Mouse (Mus musculus): ENCODE data around the gene Cdh3. TPM values are rescaled to one million over a fixed set of nuclear protein-coding genes. Genes with fewer than 3 reads are reported as not detected.
A peak's percentile ranks its signal among the peaks of the same experiment; 100 is the strongest.
"Not testable (repeated sequence)": the region's sequence is repeated elsewhere in the genome, so short reads cannot be mapped to it uniquely, and the experiment has no call there.

Gene Cdh3
- polyA plus RNA-seq, 1 experiment from 2014 or later: 37.7 TPM

DNA sequence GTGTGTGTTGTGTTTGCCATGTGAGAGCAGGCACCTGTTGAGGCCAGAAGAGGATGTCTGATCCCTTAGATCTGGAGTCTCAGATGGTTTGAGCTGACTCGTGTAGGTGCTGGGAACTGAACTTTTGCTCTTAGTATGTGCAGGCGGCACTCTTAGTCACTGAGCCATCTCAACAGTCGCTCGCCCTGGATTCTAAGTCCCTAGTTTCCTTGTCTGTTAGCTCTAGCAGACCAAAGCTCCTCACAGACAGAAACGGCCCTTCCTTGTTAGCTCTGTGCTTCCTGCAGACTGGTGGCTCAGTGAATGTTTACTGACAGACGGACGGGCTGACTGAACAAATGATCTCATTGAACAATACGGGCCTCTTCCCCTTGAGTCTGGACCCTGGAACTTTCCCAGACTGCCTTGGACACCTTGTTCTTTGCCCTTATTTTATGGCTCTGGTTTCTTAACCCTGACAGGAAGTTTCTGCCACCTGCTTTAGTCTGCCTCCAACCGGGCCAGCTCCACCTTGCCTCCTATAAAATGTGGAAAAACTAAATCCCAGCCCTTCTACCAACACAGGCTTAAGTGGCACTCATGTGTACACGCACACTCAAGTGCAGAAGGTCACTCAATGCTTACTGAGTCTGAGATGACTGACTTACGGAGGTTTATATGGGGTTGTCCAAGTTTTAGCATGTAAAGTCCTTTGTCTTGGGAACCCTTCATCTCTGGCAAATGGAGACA is 74.4 kb downstream of the Cdh3 start:
- Histone ChIP-seq H3K4me1 (peaks cover 3% of the 10 kb centered on the region; the same call in 1 of the 2 replicates), H3K36me3 (no peaks in the 10 kb centered on the region), H3K9me3 (no peaks in the 10 kb centered on the region), H3K27me3 (ENCODE audit: insufficient read depth, poor library complexity, severe bottlenecking) (no peaks in the 10 kb centered on the region), H3K27ac (no peak overlapping the region), H3K4me3 (no peak overlapping the region)
- DNase-seq (ENCODE audit: low spot score): no peak
- 68% methylated on average over 11 of the region's 11 CpGs for WGBS

DNA sequence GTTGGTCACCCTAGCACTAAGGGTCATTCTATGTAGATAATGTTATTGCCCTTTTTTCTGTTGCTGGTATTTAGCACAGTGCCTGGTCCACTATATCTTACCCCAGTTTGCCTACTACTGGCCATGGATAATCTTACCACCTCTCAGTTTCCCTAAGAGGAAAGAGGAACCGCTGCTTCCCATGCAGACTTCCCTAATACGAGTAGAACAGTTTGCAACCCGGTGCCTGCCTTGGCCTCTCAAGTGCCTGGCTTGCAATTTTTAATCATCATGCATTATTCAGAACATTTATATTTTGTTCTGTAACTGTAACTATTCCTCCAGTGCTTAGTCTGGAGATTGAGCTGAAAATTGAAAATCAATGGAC is 75.0 kb downstream of the Cdh3 start:
- H3K27me3 ChIP-seq (ENCODE audit: insufficient read depth, poor library complexity, severe bottlenecking): no peaks in the 10 kb centered on the region
- H3K4me1 ChIP-seq: peaks cover 3% of the 10 kb centered on the region; the same call in 1 of the 2 replicates
- 76% methylated on average over 3 of the region's 3 CpGs for WGBS
- no peak overlapping the region for H3K4me3 ChIP-seq
- no peak for DNase-seq (ENCODE audit: low spot score)
- H3K27ac ChIP-seq: no peak overlapping the region
- H3K9me3 ChIP-seq: no peaks in the 10 kb centered on the region
- no peaks in the 10 kb centered on the region for H3K36me3 ChIP-seq

DNA sequence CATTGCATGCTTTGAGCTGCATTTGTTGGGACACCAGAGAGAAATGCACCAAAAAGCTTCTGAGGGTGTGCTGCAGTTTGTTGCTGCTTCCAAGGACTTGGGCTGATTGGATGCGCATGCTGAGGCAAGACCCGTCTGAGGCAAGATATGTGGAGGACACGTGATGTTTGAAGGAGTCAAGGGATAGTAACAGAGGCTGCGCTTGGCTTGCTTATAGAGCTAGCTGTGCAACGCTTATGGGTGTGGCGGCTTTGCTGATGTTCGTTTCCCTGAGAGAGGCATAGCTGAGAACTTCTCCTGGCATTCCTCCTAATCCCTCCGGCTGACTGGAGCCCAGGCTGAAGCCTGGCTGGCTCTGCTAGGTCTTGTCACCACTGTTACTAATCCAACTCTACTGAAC is 76.2 kb downstream of the Cdh3 start:
- Histone ChIP-seq H3K9me3 (no peaks in the 10 kb centered on the region), H3K36me3 (no peaks in the 10 kb centered on the region), H3K27me3 (ENCODE audit: insufficient read depth, poor library complexity, severe bottlenecking) (no peaks in the 10 kb centered on the region), H3K4me1 (peaks cover 3% of the 10 kb centered on the region; the same call in 1 of the 2 replicates), H3K4me3 (no peak overlapping the region), H3K27ac (no peak overlapping the region)
- WGBS: 81% methylated on average over 8 of the region's 8 CpGs
- DNase-seq (ENCODE audit: low spot score): no peak

DNA sequence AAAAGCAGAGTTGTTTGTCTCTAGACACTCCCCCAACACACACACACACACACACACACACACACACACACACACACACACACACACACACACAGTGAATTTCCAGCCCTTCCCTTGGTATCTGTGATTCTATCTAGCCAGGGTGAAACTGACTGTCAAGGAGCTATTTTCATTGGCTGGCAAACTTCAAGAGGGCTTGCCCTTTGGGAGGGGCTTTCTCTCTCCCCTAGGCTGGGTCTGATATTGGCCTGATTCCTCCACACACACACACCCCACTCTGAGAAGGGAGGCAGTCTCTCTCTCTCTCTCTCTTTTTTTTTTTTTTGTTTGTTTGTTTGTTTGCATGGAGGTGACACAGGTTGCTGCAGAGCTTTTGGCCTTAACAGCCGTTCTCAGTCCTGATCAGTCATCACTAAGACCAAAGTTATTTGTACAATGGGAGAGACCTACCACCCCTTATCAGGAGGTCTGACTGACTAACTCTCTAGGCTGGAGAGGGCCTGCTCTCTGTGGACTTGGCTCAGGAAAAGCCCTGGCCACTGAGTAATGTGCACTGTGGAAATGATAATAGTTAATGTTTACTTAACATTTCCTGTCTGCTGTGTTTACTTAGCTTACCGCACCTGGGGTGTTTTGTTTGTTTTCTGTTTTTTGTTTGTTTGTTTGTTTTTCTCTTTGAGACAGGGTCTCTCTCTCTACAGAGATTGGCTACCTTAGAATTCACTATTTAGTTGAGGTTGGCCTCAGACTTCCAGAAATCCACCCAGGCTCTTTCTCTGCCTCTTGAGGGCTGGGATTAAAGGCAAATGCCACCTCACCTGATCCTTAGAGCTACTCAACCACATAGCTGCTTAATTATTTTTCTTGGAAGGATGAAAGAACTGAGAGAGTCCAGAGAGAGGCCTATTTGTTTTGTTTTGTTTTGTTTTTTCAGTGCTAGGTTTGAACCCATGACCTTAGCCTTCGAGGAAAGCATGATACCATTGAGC is 78.0 kb downstream of the Cdh3 start:
- Histone ChIP-seq H3K9me3 (no peaks in the 10 kb centered on the region), H3K4me1 (peaks cover 3% of the 10 kb centered on the region; the same call in 1 of the 2 replicates), H3K4me3 (no peak overlapping the region), H3K27me3 (ENCODE audit: insufficient read depth, poor library complexity, severe bottlenecking) (no peaks in the 10 kb centered on the region), H3K27ac (0 out of 2 replicates have a peak overlapping the region, but pooled peaks have one; percentile 10), H3K36me3 (no peaks in the 10 kb centered on the region)
- 36% methylated on average over 3 of the region's 3 CpGs for WGBS
- no peak for DNase-seq (ENCODE audit: low spot score)

DNA sequence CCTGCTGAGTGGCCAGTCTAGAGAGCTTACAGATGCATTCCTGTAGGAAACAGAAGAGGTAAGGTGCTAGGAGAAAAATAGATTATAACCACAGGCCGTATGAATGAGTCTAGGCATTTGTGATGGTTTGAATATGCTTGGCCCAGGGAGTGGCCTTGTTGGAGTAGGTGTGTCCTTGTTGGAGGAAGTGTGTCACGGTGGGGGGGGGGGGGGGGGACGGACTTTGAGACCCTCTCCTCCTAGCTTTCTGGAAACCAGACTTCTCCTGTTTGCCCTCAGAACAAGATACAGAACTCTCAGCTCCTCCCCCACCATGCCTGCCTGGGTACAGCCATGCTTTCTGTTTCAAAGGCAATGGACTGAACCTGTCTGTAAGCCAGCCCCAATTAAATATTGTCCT is 81.8 kb downstream of the Cdh3 start:
- Histone ChIP-seq H3K27me3 (ENCODE audit: insufficient read depth, poor library complexity, severe bottlenecking) (no peaks in the 10 kb centered on the region), H3K4me1 (peaks cover 3% of the 10 kb centered on the region; the same call in 1 of the 2 replicates), H3K27ac (no peak overlapping the region), H3K9me3 (no peaks in the 10 kb centered on the region), H3K4me3 (no peak overlapping the region), H3K36me3 (no peaks in the 10 kb centered on the region)
- no peak for DNase-seq (ENCODE audit: low spot score)
- 66% methylated on average over 3 of the region's 3 CpGs for WGBS

DNA sequence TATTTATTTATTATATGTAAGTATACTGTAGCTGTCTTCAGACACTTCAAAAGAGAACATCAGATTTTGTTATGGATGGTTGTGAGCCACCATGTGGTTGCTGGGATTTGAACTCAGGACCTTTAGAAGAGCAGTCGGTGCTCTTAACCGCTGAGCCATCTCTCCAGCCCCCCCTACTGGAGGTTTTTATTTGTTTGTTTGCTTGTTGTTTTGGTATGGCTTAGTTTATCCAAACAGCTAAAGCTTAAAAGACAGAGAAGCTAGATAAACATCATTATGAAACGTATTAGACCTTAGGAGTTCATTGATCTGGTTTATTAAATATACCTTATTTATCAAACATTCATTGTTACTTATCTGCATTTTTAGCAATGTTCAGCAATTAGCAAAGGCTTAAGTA is 84.9 kb downstream of the Cdh3 start:
- not testable (repeated sequence) for H3K4me1 ChIP-seq; H3K9me3 ChIP-seq; H3K27ac ChIP-seq; H3K36me3 ChIP-seq; H3K4me3 ChIP-seq; DNase-seq (ENCODE audit: low spot score)
- peaks cover 10% of the 10 kb centered on the region; the same call in 1 of the 2 replicates for H3K27me3 ChIP-seq (ENCODE audit: insufficient read depth, poor library complexity, severe bottlenecking)
- WGBS: 93% methylated on average over 3 of the region's 3 CpGs

DNA sequence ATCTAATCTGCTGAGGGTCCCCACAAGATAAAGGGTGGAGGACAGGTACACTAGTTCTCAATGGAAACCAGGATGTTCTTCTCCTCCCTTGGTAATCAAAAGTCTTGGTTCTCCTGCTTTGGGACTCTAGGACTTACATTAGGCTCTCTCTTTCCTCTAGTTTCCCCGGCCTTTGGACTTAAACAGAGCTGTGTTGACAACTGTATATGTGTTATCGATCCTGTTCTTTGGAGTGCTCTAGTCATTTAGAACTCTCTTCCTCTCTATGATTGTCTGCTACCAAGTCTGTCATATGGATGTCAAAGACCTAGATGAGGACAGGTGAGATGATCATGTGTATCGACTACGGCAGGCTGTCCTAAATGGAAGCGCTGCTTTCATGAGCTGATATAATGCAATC is 86.4 kb downstream of the Cdh3 start:
- H3K4me1 ChIP-seq: no peaks in the 10 kb centered on the region
- WGBS: 91% methylated on average over 5 of the region's 5 CpGs

DNA sequence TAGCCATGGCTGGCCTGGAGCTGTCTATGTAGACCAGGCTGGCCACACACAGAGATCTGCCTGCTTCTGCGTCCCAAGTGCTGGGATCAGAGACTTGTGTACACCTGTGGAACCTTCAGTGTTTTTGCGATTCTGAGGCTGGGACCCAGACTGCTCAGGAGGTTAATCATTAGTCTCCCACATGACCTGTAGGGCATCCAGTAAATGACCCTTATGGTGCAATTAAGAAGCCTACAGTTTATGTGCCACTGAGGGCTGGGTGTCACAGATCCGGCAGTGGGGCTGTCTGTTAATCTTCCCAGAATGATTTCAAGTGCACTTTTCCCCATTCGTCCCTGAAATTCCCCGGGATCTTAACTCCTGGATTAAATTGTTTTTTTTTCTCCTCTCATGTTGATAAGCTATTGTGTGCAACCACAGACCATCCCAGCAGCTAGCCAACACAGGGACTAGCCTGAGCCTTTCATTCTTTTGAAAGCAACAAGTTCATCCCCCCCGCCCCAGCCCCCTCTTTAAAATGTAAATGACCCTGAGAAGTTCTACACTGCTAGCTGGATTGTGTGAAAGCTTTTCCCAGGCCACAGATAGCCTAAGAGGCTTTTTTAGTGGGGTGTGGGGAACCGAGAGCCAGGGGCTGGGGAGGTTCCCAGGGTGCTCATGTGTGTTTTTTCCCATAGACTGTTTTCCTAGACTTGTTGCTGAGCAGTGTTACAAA is 88.7 kb downstream of the Cdh3 start:
- H3K9me3 ChIP-seq: no peaks in the 10 kb centered on the region
- H3K27ac ChIP-seq: no peak overlapping the region
- H3K36me3 ChIP-seq: no peaks in the 10 kb centered on the region
- H3K4me1 ChIP-seq: peaks cover 14% of the 10 kb centered on the region
- 30% methylated on average over 7 of the region's 7 CpGs for WGBS
- H3K27me3 ChIP-seq (ENCODE audit: insufficient read depth, poor library complexity, severe bottlenecking): peaks cover 48% of the 10 kb centered on the region
- H3K4me3 ChIP-seq: no peak overlapping the region
- DNase-seq (ENCODE audit: low spot score): no peak

More for the DNA sequence above, 86.4 kb downstream of the Cdh3 start:
- Histone ChIP-seq H3K27ac (no peak overlapping the region), H3K27me3 (ENCODE audit: insufficient read depth, poor library complexity, severe bottlenecking) (peaks cover 25% of the 10 kb centered on the region), H3K4me3 (no peak overlapping the region), H3K9me3 (no peaks in the 10 kb centered on the region), H3K36me3 (no peaks in the 10 kb centered on the region)
- no peak for DNase-seq (ENCODE audit: low spot score)

DNA sequence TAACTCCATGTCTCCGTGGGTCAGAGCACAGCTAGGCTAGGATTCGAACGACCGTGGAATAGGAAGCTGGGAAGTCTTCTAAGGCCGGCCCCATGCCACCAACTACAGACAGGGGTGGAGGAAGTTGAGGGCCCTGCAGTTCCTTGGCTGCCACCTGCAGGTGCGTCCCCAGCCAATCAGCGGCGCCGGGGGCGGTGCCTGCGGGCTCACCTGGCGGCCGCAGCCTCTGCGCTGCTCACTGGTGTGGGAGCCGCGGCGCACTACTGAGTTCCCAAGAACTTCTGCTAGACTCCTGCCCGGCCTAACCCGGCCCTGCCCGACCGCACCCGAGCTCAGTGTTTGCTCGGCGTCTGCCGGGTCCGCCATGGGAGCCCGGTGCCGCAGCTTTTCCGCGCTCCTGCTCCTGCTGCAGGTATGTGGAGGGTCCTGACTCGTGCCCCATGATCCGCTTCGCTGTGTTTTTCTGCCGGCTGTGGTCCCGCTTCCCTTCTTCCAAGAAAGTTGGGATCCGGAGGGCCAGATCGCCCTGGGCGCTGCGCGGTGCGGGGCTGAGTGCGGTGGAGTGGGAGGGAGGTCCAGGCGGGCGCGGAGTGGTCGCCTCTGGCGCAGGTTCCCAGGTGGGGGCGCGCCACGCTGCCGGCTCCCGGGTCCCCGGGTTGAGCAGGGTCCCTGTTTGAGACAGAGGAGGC is 92.6 kb downstream of the Cdh3 start, which contains the start of gene Cdh1:
Cdh1 (plus strand) TSS at position 221 of the 689 bp plus-strand sequence.
- no peaks in the 10 kb centered on the region for H3K9me3 ChIP-seq
- no peaks in the 10 kb centered on the region for H3K36me3 ChIP-seq
- WGBS: 1% methylated on average over 53 of the region's 53 CpGs
- peak within 1 kb of the TSS; percentile 3; the same call in 1 of the 2 replicates for H3K27ac ChIP-seq
- H3K4me3 ChIP-seq: peak within 1 kb of the TSS; percentile 69
- peaks cover 18% of the 10 kb centered on the region for H3K4me1 ChIP-seq
- H3K27me3 ChIP-seq (ENCODE audit: insufficient read depth, poor library complexity, severe bottlenecking): peaks cover 79% of the 10 kb centered on the region
- no peak for DNase-seq (ENCODE audit: low spot score)

DNA sequence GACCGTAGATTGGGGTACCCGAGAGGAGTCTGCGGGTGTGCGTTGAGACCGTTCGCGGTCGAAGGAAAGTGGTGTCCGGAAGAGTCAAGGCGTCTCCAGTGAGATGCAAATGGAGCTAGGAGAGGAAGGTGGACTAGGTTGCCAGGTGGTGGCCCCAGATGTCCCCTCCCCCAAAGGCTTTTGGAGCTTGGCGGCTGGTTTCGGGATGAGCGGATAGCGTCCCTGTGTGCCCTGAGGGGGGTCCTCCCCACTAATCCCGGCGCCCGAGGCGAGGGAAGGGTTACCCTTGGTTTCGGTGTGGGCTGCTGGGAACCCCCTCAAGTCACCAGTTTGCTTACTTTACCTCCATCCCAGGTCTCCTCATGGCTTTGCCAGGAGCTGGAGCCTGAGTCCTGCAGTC is 93.2 kb downstream of the Cdh3 start:
- 0% methylated on average over 18 of the region's 19 CpGs for WGBS
- DNase-seq (ENCODE audit: low spot score): no peak
- peaks cover 18% of the 10 kb centered on the region for H3K4me1 ChIP-seq

DNA sequence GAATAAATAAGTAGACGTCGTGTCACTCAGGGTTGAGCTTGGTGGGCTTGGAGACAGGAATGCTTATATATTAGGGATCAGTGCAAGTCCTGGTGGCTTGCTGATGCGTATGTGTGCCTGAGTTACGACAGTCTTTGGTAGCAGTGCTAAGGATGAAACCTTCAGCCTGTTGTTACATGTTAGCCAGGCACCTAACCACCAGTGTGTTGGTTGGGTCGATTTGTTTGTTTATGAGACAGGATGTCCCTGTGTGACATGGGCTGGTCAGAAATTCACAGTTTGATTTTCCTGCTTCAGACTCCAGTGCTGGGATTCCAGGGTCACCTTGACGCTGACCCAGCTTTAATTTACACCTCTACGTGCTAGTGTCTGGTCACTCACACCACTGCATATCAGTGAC is 95.0 kb downstream of the Cdh3 start:
- WGBS: 44% methylated on average over 7 of the region's 7 CpGs
- Histone ChIP-seq H3K4me1 (peaks cover 18% of the 10 kb centered on the region), H3K27me3 (ENCODE audit: insufficient read depth, poor library complexity, severe bottlenecking) (peaks cover 81% of the 10 kb centered on the region), H3K4me3 (no peak overlapping the region), H3K27ac (no peak overlapping the region), H3K9me3 (no peaks in the 10 kb centered on the region), H3K36me3 (no peaks in the 10 kb centered on the region)
- DNase-seq (ENCODE audit: low spot score): no peak

More for the DNA sequence above, 93.2 kb downstream of the Cdh3 start:
- H3K27ac ChIP-seq: no peak overlapping the region
- H3K4me3 ChIP-seq: peak overlapping the region; percentile 69
- H3K9me3 ChIP-seq: no peaks in the 10 kb centered on the region
- H3K27me3 ChIP-seq (ENCODE audit: insufficient read depth, poor library complexity, severe bottlenecking): peaks cover 79% of the 10 kb centered on the region
- no peaks in the 10 kb centered on the region for H3K36me3 ChIP-seq

DNA sequence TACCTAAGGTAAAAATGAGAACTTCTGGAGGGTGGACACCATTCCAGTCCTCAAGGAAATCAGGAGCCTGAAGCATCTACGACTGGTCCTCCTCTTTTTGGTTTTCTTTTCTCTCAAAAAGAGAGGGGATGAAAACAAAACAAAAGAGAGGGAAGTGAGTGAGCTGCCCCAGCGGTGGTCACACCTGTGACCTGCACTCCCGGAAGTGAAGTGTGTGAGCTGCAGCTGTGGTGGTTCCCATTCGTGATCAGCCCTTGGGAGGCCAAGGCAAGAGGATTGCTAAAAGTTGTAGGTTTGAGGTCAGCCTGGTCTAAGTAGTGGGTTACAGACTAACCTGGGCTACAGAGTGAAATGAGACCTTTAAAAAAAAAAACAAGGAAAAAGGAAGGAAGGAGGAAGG is 95.4 kb downstream of the Cdh3 start:
- H3K4me3 ChIP-seq: no peak overlapping the region
- peaks cover 18% of the 10 kb centered on the region for H3K4me1 ChIP-seq
- 26% methylated on average over 4 of the region's 4 CpGs for WGBS
- no peak overlapping the region for H3K27ac ChIP-seq
- H3K9me3 ChIP-seq: no peaks in the 10 kb centered on the region
- DNase-seq (ENCODE audit: low spot score): no peak
- H3K36me3 ChIP-seq: no peaks in the 10 kb centered on the region
- peaks cover 79% of the 10 kb centered on the region for H3K27me3 ChIP-seq (ENCODE audit: insufficient read depth, poor library complexity, severe bottlenecking)
